Mouse (Mus musculus) ovary, postnatal 14 days (tissue): ENCODE results near the gene Nrcam.

Experiments
- DNase-seq: peaks from one replicate; pipeline ENCODE4 v3.0.0; 2022; ENCODE audit warnings: low spot score

Gene Nrcam

DNA sequence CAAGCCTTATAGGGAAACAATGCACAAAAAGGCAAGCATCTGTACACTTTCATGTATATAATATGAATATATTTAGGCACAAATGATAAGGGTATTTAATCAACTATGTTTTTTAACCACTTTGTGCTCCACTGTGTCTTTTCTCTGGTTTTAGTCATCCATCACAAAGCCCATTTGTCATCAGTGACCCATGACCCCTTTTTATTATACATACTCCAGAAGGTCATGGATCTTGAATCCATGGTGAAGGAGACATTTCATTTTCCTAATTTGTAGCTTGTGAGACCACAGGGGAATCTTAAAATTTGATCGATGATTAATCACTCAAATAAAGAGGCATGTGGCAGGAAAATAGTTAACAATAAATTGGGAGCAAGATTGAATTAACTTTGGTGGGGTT lies 29.2 kb downstream of the Nrcam start:
- DNase-seq, result no peak

DNA sequence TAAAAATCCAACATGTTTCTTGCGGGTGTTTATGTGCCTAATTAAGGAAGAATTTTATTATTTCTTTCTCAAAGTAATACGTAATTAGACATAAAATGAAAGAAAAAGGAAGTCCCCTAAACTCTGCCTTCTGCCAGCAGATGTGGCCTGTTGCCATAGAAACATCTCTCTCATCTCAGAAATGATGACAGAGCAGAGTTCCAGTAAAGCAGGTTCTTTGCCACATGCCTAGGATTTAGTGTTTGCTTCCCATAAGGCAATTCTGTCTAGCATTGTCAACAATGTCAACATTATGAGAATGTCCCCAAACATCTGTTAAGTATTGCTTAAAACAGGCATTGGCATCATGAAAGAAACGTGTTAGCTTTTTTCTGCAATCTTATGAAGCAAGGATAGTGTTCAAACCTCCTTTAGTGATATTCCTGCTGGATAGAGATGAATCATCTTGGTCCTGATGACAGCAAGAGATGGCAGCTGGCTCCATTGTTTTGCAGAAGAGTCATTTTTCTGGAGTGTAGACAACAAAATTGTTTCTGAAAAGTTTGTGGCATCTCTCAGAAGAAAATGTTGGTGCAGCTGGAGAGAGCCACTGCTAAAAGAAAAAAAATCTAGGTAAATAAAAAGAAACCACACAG lies 42.5 kb downstream of the Nrcam start:
- DNase-seq, result no peak

DNA sequence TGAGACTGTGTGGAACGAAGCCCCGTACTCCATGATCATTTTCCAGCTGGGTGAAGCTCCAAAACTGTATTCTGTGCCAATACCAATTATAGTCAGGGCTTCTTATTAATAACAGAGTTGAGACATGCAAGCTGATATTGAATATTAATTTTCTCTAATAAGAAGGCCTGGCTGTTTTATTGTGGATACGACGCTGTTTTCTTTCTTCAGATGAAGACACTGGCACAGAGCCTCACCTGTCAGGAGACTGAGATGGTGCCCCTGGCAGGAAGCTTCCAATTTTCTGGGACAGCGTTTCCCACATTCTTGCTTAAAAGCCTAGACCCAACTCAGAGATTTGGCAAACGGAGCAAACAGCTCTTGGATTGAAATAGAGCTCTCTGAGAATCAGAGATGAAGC lies 47.3 kb downstream of the Nrcam start:
- DNase-seq, result no peak

GRCm38 (mm10) chr12:44378431-44379161 lies 49.9 kb downstream of the Nrcam start:
- DNase-seq, result no peak

GRCm38 (mm10) chr12:44380805-44381204 lies 52.1 kb downstream of the Nrcam start:
- no peak for DNase-seq

- no peak for DNase-seq
These were observed 57.7 kb downstream of the Nrcam start for GRCm38 (mm10) chr12:44386398-44386797.

- DNase-seq, result no peak
These were observed 59.5 kb downstream of the Nrcam start for GRCm38 (mm10) chr12:44388220-44388619.

DNA sequence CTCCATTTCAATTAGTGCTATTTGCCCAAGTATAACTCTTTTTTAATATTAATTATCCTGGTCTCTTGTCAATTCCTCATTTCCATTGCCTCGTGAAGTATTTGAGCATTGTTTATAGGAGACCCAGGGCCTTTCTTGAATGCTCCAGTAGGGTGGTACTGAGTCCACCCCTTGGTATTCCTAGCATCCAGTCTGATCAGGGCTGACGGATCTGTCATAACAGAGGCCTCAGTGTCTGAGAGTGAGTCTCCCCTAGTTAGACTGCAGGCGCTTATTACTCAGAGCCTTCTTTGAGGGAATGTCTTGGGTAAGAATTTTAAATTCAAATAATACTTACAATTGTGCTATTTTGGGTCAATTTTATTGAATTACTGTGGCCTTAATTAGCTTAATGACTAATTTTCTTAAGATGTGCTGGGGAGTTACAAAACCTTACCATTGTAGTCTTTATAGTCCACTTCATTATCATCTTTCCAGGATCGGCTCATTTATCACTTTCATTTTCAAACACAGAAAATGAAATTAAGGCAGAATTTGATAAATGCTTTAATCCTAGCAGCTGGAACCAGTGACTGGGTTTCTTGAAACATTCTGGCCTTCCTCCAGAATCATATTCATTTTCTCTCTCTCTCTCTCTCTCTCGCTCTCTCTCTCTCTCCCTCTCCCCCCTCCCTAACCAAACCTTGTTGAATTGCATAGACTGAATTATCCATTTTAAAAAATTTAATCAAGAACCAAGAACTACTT lies 61.9 kb downstream of the Nrcam start:
- DNase-seq, result no peak

DNA sequence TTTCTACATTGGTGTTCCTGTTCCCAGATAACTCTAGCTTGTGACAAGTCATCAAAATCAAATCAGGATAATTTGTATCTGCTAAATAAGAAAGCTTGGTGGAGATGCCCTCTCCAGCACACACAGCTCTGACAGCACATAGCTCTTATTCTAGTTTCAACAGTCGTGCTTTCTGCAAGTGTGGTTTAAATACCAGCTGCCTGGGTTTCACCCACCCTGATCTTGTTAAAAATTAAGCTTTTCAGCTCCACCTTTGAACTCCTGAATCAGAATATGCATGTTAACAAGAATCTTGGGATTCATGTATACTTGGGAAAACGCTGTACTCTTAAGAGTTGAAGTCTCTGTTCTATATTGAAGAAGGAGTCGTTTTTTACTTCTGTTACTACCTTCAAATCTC lies 66.2 kb downstream of the Nrcam start:
- no peak for DNase-seq

DNA sequence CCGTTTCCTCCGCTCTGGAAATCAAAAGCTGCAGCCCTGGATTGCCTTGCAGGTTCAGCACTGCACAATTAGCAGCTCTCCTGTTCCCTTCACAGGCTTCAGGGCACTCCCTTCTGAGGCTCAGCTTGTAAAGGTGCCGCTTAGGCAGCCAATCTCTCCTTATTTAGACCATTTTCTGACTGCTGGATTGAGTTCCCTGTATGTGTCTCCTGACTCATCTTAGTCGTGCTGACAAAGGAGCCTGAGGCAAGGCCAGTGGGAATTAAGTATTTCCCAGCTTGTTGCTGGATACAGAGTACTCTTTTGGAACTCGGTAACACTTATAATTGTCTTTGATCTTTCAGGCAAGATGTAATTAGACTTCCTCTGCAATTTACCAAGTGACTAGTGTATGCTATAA lies 69.1 kb downstream of the Nrcam start:
- DNase-seq, result no peak

DNA sequence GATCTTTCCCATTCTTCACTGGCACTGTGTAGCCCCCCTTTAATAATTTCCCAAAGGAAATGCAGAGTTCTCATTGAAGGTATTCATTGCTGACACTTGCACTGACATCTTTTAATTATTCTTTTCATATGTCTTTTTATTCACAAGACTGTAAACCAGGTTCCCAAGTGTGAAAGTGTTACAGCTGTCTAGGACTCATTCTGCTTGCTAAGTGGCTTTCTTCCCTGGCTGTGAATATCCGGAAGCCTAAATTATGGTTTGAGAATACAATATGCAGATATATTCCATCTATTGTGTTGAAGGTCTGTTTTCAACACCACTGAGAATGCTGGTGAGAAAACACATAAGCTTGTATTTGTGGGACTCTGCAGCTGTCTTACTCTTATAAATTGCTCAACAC lies 73.4 kb downstream of the Nrcam start:
- DNase-seq, result no peak

DNA sequence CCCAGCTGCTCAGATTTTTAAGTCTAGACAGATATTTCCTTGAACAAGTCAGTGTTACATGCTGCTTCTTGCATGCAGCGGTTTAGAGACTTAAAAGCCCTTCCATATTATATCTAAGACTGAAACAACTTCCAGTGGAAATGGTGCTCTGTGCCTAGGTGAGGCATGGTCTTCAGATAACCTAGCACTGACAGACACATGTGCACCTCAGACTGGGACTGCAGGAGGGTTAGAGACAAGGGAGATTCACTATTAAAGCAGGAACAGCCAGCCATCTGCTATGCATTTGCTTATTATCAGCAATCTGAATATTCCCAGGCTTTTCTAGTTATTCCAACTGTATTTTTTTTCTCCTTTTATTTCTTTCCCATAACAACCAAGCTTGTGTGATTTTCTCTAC lies 74.6 kb downstream of the Nrcam start:
- no peak for DNase-seq

- no peak for DNase-seq
These were observed 75.2 kb downstream of the Nrcam start for GRCm38 (mm10) chr12:44403731-44404424.

GRCm38 (mm10) chr12:44409786-44410185 lies 81.1 kb downstream of the Nrcam start:
- no peak for DNase-seq

DNA sequence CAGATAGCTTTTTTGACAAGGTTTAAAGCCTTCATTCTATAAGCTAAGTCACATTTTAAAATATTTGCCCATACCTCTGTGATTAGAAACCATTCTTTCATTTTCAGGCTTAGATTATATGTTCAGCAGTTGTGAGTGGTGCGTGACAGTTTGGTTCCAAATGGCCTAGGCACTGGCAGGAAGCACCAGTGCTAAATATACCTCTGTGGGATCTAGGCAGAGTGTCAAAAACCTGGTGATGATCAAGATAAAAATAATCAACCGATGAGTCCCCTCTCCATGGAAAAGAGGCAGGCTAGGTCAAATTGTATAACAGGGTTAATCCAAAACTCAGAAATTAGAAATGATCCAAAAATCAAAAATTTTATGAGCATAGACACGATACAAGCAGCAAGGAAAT lies 82.3 kb downstream of the Nrcam start:
- DNase-seq, result no peak

DNA sequence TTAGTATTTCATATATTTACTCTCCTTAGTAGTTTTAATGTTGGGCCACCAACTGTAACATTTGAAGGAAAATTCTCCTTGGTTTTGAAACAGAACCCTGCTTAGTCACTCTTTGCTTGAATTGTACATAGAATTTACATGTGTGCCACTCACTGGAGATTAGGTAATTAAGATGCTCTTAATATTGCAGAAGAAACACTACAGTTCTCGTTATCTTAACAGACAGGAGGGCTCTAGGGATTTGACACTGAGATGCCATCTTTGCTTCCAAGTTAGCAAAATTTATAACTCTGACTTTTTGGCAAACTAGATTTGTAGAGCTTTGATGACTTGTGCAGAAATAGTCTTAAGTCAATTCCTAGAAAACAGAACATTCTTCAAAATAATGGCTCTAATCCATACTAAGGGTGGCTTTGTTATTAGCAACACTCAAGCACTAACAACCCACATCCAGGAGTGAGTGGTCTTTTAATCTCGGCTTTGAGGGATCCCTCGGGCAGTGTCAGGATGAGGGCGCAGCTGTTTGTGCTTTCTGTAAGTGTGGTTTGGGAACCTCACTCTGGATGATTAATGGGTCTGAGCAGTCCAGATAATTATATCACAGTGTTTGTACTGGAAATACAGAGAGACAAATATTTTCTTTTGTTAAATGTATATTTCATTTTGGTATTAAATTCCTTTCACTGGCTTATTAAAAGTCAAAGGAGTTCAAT lies 93.6 kb downstream of the Nrcam start:
- DNase-seq, result no peak

DNA sequence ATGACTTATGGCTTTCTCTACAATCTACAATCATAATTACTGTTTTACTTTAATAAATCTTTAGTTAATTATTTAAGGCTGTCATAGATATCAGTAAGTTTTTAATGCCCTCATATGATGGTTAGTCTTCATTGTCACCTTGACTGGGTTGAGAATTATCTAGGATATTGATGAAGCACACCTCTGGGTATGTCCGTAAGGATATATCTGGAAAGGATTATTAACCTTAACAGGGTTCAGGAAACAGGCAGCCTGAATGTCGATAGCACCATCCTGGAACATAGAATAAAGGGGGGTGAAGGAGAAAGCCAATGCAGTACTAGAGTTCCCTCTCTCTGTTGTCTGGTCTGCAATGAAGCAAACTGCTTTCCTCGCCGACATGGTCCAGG lies 94.2 kb downstream of the Nrcam start:
- DNase-seq, result no peak

DNA sequence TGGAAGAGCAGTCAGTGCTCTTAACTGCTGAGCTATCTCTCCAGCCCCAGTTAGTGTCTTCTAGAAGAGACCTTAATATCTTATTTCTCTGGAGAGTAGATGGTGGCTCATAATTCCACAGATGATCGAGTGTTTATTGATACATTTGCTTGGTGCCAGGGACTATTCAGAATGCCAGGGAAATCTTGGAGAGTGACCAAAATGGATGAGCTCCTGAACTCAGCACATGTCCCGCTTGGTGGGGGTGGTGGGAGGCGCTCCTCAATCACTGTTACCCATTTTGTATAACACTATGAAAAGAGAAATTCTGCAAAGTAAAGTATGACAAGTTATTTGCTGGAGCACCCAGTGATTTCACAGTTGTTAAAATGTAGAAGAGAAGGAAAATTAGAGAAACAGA lies 95.3 kb downstream of the Nrcam start:
- DNase-seq, result no peak

GRCm38 (mm10) chr12:44425040-44425439 lies 96.4 kb downstream of the Nrcam start:
- DNase-seq, result peak; percentile 7

DNA sequence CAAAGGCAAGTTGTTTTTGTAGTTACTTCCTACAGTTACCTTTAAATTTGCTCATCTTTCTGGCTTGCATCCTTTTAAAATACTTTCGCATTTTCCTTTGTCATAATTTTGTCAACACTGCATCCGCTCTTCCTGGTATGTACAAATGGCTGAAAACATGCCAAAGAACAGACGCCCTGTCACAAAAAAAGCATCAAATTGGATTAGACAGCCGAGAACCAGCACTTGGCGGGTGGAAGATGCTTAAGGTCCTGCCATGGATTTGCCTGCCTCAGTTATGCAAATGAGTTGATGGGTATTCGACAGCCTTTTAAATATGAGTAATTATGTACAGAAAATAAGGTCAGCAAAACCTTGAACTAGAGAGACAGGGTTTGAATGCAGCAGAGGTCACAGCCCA lies 101.7 kb downstream of the Nrcam start:
- no peak for DNase-seq

- no peak for DNase-seq
These were observed 102.3 kb downstream of the Nrcam start for GRCm38 (mm10) chr12:44430996-44431395.

DNA sequence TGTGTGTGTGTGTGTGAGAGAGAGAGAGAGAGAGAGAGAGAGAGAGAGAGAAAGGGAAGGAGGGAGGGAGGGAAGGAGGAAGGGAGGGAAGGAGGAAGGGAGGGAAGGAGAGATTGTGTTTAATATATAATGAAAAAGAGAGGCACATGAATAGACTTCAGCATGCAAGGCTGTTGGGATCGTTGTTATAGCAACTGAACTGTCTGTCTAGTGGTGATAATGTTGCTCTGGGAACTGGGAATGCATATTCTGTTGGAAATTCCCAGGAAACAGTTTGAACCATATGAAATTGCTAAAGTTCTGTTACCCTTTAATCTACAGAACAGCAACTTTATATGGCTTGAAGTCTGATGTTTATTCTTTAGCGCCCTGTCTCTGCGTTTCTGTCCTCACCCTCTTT lies 104.0 kb downstream of the Nrcam start:
- DNase-seq, result no peak
